Mouse (Mus musculus) kidney, postnatal 4 days (tissue): ENCODE measurements around the gene Iqch.
A peak's percentile ranks its signal among the peaks of the same experiment; 100 is the strongest.
"Not testable (repeated sequence)": the region's sequence is repeated elsewhere in the genome, so short reads cannot be mapped to it uniquely, and the experiment has no call there.

Experiments used
- DNase-seq, 2 experiments: peaks; one replicate each; pipeline ENCODE4 v3.0.0; 2021; ENCODE audit warnings: mixed read lengths in 2 of 2

Gene Iqch

GRCm38 (mm10) chr9:63563436-63563835 is 38.9 kb downstream of the Iqch start:
- no peak for DNase-seq

- no peak for DNase-seq
Observed at GRCm38 (mm10) chr9:63561931-63562330, 40.4 kb downstream of the Iqch start.

- DNase-seq, result no peak
Observed at GRCm38 (mm10) chr9:63556933-63557332, 45.4 kb downstream of the Iqch start.

GRCm38 (mm10) chr9:63556316-63556715 is 46.0 kb downstream of the Iqch start:
- DNase-seq, result no peak

GRCm38 (mm10) chr9:63555460-63555990 is 46.8 kb downstream of the Iqch start:
- DNase-seq, result no peak

- DNase-seq, result no peak
Observed at GRCm38 (mm10) chr9:63553628-63554027, 48.7 kb downstream of the Iqch start.

- DNase-seq, result not testable (repeated sequence)
Observed at GRCm38 (mm10) chr9:63550701-63551100, 51.6 kb downstream of the Iqch start.

- no peak for DNase-seq
Observed at GRCm38 (mm10) chr9:63548966-63549365, 53.3 kb downstream of the Iqch start.

- no peak for DNase-seq
Observed at GRCm38 (mm10) chr9:63541926-63542325, 60.4 kb downstream of the Iqch start.

- DNase-seq, result no peak
Observed at GRCm38 (mm10) chr9:63541301-63541700, 61.0 kb downstream of the Iqch start.

- DNase-seq, result no peak
Observed at GRCm38 (mm10) chr9:63537489-63537888, 64.8 kb downstream of the Iqch start.

GRCm38 (mm10) chr9:63535042-63535441 is 67.3 kb downstream of the Iqch start:
- DNase-seq, result no peak

GRCm38 (mm10) chr9:63534371-63534780 is 67.9 kb downstream of the Iqch start:
- peak; percentile 35 to 61 for DNase-seq

GRCm38 (mm10) chr9:63532966-63533711 is 69.2 kb downstream of the Iqch start:
- peak; percentile 26 to 48 for DNase-seq

GRCm38 (mm10) chr9:63523937-63524253 is 78.4 kb downstream of the Iqch start:
- no peak for DNase-seq

GRCm38 (mm10) chr9:63523251-63523936 is 78.9 kb downstream of the Iqch start:
- no peak for DNase-seq

GRCm38 (mm10) chr9:63512851-63513250 is 89.4 kb downstream of the Iqch start:
- no peak for DNase-seq

GRCm38 (mm10) chr9:63511034-63511433 is 91.3 kb downstream of the Iqch start:
- no peak for DNase-seq

GRCm38 (mm10) chr9:63507110-63507509 is 95.2 kb downstream of the Iqch start:
- DNase-seq, result no peak

- DNase-seq, result no peak
Observed at GRCm38 (mm10) chr9:63503890-63504289, 98.4 kb downstream of the Iqch start.

GRCm38 (mm10) chr9:63501516-63501915 is 100.8 kb downstream of the Iqch start:
- no peak for DNase-seq

GRCm38 (mm10) chr9:63499912-63500311 is 102.4 kb downstream of the Iqch start:
- no peak for DNase-seq

- no peak for DNase-seq
Observed at GRCm38 (mm10) chr9:63495786-63496185, 106.5 kb downstream of the Iqch start.

- no peak for DNase-seq
Observed at GRCm38 (mm10) chr9:63493746-63494145, 108.5 kb downstream of the Iqch start.
